Mouse (Mus musculus): ENCODE results near the gene Dennd4b. TPM values are rescaled to one million over a fixed set of nuclear protein-coding genes. Genes with fewer than 3 reads are reported as not detected.

Gene Dennd4b
- polyA plus RNA-seq, 1 experiment from 2014 or later = 4.5 TPM

DNA sequence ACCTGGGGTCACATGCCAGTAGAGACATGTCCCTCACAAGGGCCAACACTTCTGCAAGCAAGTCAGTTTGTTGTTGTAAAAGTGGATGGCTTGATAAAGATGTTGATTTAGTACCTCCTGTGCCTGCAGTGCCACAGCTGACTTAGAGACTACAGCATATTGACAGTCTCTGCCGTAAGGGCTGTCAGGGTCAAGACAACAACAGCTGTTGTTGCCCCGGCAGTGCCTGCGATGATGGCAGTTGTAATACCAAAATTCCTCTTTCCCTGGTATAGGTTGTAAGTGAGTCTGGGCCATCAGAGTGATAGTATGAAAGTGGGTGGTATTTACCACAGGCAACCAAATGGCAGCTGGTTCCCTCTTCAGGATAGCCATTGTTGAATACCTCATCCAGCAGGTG, 40.8 kb downstream of the Dennd4b start:
- Histone ChIP-seq H3K9me3 (ENCODE audit: control insufficient read depth, low read length) (no peaks in the 10 kb centered on the region), H3K4me2 (replicated peaks; ENCODE audit: low read depth, low read length) (no peak overlapping the region), H3K27ac (ENCODE audit: low read depth, low read length) (no peak overlapping the region), H3K4me3 (ENCODE audit: low read length) (no peak overlapping the region), H3K9ac (ENCODE audit: low read depth, low read length) (no peak overlapping the region), H3K27me3 (ENCODE audit: control insufficient read depth, insufficient read depth, low read length) (no peaks in the 10 kb centered on the region), H3K4me1 (ENCODE audit: control insufficient read depth, insufficient read depth, low read length) (no peaks in the 10 kb centered on the region), H3K36me3 (ENCODE audit: control insufficient read depth, insufficient read depth, low read length) (no peaks in the 10 kb centered on the region)
- ATAC-seq (ENCODE audit: low FRiP score, low TSS enrichment) = no peak
- WGBS = 66% methylated on average over 3 of the region's 3 CpGs

DNA sequence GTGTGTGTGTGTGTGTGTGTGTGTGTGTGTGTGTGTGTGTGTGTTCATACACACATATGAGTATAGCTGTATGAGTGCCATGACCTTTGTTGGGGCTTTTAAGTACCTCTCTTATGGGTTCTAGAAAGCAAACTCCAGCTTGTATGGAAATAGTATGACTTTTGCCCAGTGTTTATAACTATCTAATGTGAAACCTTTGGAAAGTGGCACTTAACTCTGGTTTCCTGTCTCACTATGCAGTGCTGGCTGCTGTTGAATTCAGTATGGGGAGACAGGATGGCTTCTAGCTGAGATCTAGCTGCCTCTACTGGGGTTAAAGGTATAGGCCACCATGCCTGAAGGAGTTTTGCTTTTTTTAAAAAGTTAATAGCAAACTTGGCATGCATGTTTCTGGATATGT, 44.6 kb downstream of the Dennd4b start:
- H3K4me2 ChIP-seq (replicated peaks; ENCODE audit: low read depth, low read length) = no peak overlapping the region
- H3K36me3 ChIP-seq (ENCODE audit: control insufficient read depth, insufficient read depth, low read length) = no peaks in the 10 kb centered on the region
- no peaks in the 10 kb centered on the region for H3K4me1 ChIP-seq (ENCODE audit: control insufficient read depth, insufficient read depth, low read length)
- no peak overlapping the region for H3K4me3 ChIP-seq (ENCODE audit: low read length)
- no peaks in the 10 kb centered on the region for H3K9me3 ChIP-seq (ENCODE audit: control insufficient read depth, low read length)
- no peak for ATAC-seq (ENCODE audit: low FRiP score, low TSS enrichment)
- no peak overlapping the region for H3K9ac ChIP-seq (ENCODE audit: low read depth, low read length)
- no peaks in the 10 kb centered on the region for H3K27me3 ChIP-seq (ENCODE audit: control insufficient read depth, insufficient read depth, low read length)
- no peak overlapping the region for H3K27ac ChIP-seq (ENCODE audit: low read depth, low read length)

DNA sequence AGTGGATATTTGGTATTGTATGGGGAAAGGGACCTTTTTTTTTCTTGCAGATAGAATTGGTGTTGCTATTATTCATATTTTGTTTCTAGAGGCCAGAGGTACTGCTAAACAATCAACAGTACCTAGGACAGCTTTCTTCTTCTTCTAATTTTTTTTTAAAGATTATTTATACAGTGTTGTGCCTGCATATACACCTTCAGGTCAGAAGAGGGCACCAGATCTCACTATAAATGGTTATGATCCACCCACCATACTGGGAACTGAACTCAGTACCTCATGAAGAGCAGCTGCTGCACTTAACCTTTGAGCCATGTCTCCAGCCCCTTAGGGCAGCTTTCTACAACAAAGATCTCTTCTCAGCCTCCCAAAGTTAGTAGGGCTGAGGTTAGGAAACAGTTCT, 48.4 kb downstream of the Dennd4b start:
- no peaks in the 10 kb centered on the region for H3K36me3 ChIP-seq (ENCODE audit: control insufficient read depth, insufficient read depth, low read length)
- H3K27me3 ChIP-seq (ENCODE audit: control insufficient read depth, insufficient read depth, low read length) = no peaks in the 10 kb centered on the region
- ATAC-seq (ENCODE audit: low FRiP score, low TSS enrichment) = no peak
- H3K9me3 ChIP-seq (ENCODE audit: control insufficient read depth, low read length) = no peaks in the 10 kb centered on the region
- no peaks in the 10 kb centered on the region for H3K4me1 ChIP-seq (ENCODE audit: control insufficient read depth, insufficient read depth, low read length)
- no peak overlapping the region for H3K27ac ChIP-seq (ENCODE audit: low read depth, low read length)
- H3K4me2 ChIP-seq (replicated peaks; ENCODE audit: low read depth, low read length) = no peak overlapping the region
- H3K4me3 ChIP-seq (ENCODE audit: low read length) = no peak overlapping the region
- no peak overlapping the region for H3K9ac ChIP-seq (ENCODE audit: low read depth, low read length)

DNA sequence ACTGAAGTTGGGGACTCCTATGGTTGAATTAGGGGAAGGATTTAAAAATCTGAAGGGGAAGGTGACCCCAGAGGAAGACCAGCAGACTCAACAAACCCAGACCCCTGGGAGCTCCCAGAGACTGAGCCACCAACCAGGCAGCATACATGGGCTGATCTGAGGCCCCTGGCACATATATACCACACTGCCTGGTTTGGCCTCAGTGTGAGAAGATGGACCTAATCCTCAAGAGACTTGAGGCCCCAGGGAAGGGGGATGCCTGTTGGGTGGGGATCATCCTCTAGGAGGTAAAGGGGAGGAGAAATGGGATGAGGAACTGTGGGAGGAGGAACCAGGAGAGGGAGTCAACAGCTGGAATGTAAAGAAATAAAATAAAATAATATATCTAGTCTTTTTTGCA, 49.3 kb downstream of the Dennd4b start:
- no peak overlapping the region for H3K27ac ChIP-seq (ENCODE audit: low read depth, low read length)
- no peak overlapping the region for H3K4me2 ChIP-seq (replicated peaks; ENCODE audit: low read depth, low read length)
- H3K4me1 ChIP-seq (ENCODE audit: control insufficient read depth, insufficient read depth, low read length) = no peaks in the 10 kb centered on the region
- H3K27me3 ChIP-seq (ENCODE audit: control insufficient read depth, insufficient read depth, low read length) = no peaks in the 10 kb centered on the region
- no peaks in the 10 kb centered on the region for H3K36me3 ChIP-seq (ENCODE audit: control insufficient read depth, insufficient read depth, low read length)
- ATAC-seq (ENCODE audit: low FRiP score, low TSS enrichment) = no peak
- H3K9me3 ChIP-seq (ENCODE audit: control insufficient read depth, low read length) = no peaks in the 10 kb centered on the region
- no peak overlapping the region for H3K9ac ChIP-seq (ENCODE audit: low read depth, low read length)
- no peak overlapping the region for H3K4me3 ChIP-seq (ENCODE audit: low read length)

DNA sequence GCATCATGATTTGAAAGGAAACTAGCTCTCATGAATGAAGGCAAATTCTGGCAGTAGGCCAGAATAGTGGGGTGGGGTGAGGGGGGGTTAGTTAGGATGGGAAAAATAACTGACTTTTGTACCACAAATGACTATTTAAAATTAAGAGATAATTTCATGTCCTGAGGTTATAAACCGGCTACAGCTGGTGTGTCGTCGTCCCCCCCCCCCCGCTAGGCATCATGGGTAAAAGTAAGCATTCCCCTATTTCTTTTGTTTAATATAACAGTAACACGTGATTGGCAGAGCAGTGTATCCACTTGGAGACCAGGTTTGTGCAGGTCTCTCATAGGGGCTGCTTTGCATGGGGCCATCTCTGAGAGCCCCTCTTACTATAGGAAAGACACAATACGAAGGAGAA, 57.3 kb downstream of the Dennd4b start:
- Histone ChIP-seq H3K27me3 (ENCODE audit: control insufficient read depth, insufficient read depth, low read length) (no peaks in the 10 kb centered on the region), H3K9ac (ENCODE audit: low read depth, low read length) (0 out of 2 replicates have a peak overlapping the region, but pooled peaks have one; percentile 8), H3K4me2 (replicated peaks; ENCODE audit: low read depth, low read length) (no peak overlapping the region; the same call in 1 of the 2 replicates), H3K36me3 (ENCODE audit: control insufficient read depth, insufficient read depth, low read length) (no peaks in the 10 kb centered on the region; the same call in 1 of the 2 replicates), H3K4me1 (ENCODE audit: control insufficient read depth, insufficient read depth, low read length) (peaks cover 10% of the 10 kb centered on the region; the same call in 1 of the 2 replicates), H3K9me3 (ENCODE audit: control insufficient read depth, low read length) (no peaks in the 10 kb centered on the region), H3K27ac (ENCODE audit: low read depth, low read length) (no peak overlapping the region), H3K4me3 (ENCODE audit: low read length) (no peak overlapping the region)
- ATAC-seq (ENCODE audit: low FRiP score, low TSS enrichment) = no peak
- 69% methylated on average over 6 of the region's 6 CpGs for WGBS

DNA sequence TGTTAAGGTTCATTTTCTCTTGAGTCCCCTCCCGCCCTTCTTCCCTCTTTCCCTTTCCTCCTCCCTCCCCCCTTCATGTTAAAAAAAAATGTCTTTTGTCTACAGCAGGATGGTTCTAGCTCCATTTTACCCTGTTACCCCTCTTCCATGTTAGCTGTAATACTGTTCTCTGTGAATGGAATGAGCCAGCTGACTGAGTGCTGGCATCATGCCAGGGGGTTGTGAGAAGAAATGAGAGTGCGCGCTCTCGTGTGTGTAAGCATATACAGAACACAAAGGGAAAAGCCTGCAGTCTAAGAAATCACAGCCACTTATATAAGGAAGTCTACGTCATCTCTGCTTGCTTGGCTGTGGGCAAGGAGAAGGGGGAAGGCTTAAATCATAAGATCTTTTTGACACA, 58.1 kb downstream of the Dennd4b start:
- no peak overlapping the region for H3K4me2 ChIP-seq (replicated peaks; ENCODE audit: low read depth, low read length)
- peaks cover 10% of the 10 kb centered on the region; the same call in 1 of the 2 replicates for H3K4me1 ChIP-seq (ENCODE audit: control insufficient read depth, insufficient read depth, low read length)
- no peaks in the 10 kb centered on the region; the same call in 1 of the 2 replicates for H3K36me3 ChIP-seq (ENCODE audit: control insufficient read depth, insufficient read depth, low read length)
- ATAC-seq (ENCODE audit: low FRiP score, low TSS enrichment) = peak; percentile 79
- H3K4me3 ChIP-seq (ENCODE audit: low read length) = no peak overlapping the region
- H3K9ac ChIP-seq (ENCODE audit: low read depth, low read length) = no peak overlapping the region
- H3K9me3 ChIP-seq (ENCODE audit: control insufficient read depth, low read length) = no peaks in the 10 kb centered on the region
- WGBS = 41% methylated on average over 5 of the region's 5 CpGs
- no peaks in the 10 kb centered on the region for H3K27me3 ChIP-seq (ENCODE audit: control insufficient read depth, insufficient read depth, low read length)
- no peak overlapping the region for H3K27ac ChIP-seq (ENCODE audit: low read depth, low read length)

Small RNAs within 50 kb of the gene (microRNA-seq; reads per million reads assigned to microRNA genes)
- not detected for gene Mir7012

Other genes starting within 250 kb of the Dennd4b start
- gene 4933434E20Rik, start 213.5 kb upstream of the Dennd4b start, polyA plus RNA-seq (2014; fragmentation: Nextera tagmentation; extraction: Ambion mirVana) = 173 and 196 TPM in 2 replicates
- gene Ubap2l, start 212.6 kb upstream of the Dennd4b start, polyA plus RNA-seq (2014; fragmentation: Nextera tagmentation; extraction: Ambion mirVana) = 201 and 264 TPM in 2 replicates
- gene Tpm3, start 192.5 kb upstream of the Dennd4b start, polyA plus RNA-seq (2014; fragmentation: Nextera tagmentation; extraction: Ambion mirVana) = 515 and 579 TPM in 2 replicates
- 0.47 and 0.76 TPM in 2 replicates for gene Nup210l, start 161.1 kb upstream of the Dennd4b start, polyA plus RNA-seq (2014; fragmentation: Nextera tagmentation; extraction: Ambion mirVana)
- gene Rps27, start 51.5 kb upstream of the Dennd4b start, polyA plus RNA-seq (2014; fragmentation: Nextera tagmentation; extraction: Ambion mirVana) = 1,631 and 2,471 TPM in 2 replicates
- gene Rab13, start 51.5 kb upstream of the Dennd4b start, polyA plus RNA-seq (2014; fragmentation: Nextera tagmentation; extraction: Ambion mirVana) = 17.7 and 24.9 TPM in 2 replicates
- 109 and 123 TPM in 2 replicates for gene Jtb, start 33.6 kb upstream of the Dennd4b start, polyA plus RNA-seq (2014; fragmentation: Nextera tagmentation; extraction: Ambion mirVana)
- gene Creb3l4, start 21.7 kb upstream of the Dennd4b start, polyA plus RNA-seq (2014; fragmentation: Nextera tagmentation; extraction: Ambion mirVana) = 5.7 and 6.6 TPM in 2 replicates
- 102 and 105 TPM in 2 replicates for gene Slc39a1, start 17.0 kb upstream of the Dennd4b start, polyA plus RNA-seq (2014; fragmentation: Nextera tagmentation; extraction: Ambion mirVana)
- 16.9 and 21.5 TPM in 2 replicates for gene Crtc2, start 11.0 kb upstream of the Dennd4b start, polyA plus RNA-seq (2014; fragmentation: Nextera tagmentation; extraction: Ambion mirVana)
- 24.5 and 25.4 TPM in 2 replicates for gene Gatad2b, start 28.0 kb downstream of the Dennd4b start, polyA plus RNA-seq (2014; fragmentation: Nextera tagmentation; extraction: Ambion mirVana)
- 8.2 and 12.3 TPM in 2 replicates for gene Slc27a3, start 124.8 kb downstream of the Dennd4b start, polyA plus RNA-seq (2014; fragmentation: Nextera tagmentation; extraction: Ambion mirVana)
- 24.0 and 39.2 TPM in 2 replicates for gene Ints3, start 168.4 kb downstream of the Dennd4b start, polyA plus RNA-seq (2014; fragmentation: Nextera tagmentation; extraction: Ambion mirVana)
- gene Npr1, start 200.7 kb downstream of the Dennd4b start, polyA plus RNA-seq (2014; fragmentation: Nextera tagmentation; extraction: Ambion mirVana) = 11.0 and 12.3 TPM in 2 replicates
- 245 and 262 TPM in 2 replicates for gene Ilf2, start 210.9 kb downstream of the Dennd4b start, polyA plus RNA-seq (2014; fragmentation: Nextera tagmentation; extraction: Ambion mirVana)
- 58.5 and 67.6 TPM in 2 replicates for gene Snapin, start 225.8 kb downstream of the Dennd4b start, polyA plus RNA-seq (2014; fragmentation: Nextera tagmentation; extraction: Ambion mirVana)
- 98.8 and 105 TPM in 2 replicates for gene Chtop, start 244.3 kb downstream of the Dennd4b start, polyA plus RNA-seq (2014; fragmentation: Nextera tagmentation; extraction: Ambion mirVana)
- gene S100a1, start 249.2 kb downstream of the Dennd4b start, polyA plus RNA-seq (2014; fragmentation: Nextera tagmentation; extraction: Ambion mirVana) = 50.7 and 55.9 TPM in 2 replicates
- gene S100a13, start 249.2 kb downstream of the Dennd4b start, polyA plus RNA-seq (2014; fragmentation: Nextera tagmentation; extraction: Ambion mirVana) = 30.2 and 38.0 TPM in 2 replicates